Mouse (Mus musculus) liver, adult 2 months (tissue): ENCODE data around the gene Zfp423. TPM values are rescaled to one million over a fixed set of nuclear protein-coding genes. Genes with fewer than 3 reads are reported as not detected.

Experiments used
- DNase-seq: peaks from one replicate; pipeline ENCODE4 v3.0.0-alpha.2; 2011; ENCODE audit warnings: low read depth, low spot score; ENCODE audit errors: extremely low read depth
- H3K27ac ChIP-seq: fragments of 200-500 bp; replicated peaks from 2 replicates; pipeline ENCODE4 v1.5.1; 2012; ENCODE audit warnings: low read depth, mild to moderate bottlenecking, control low read depth, inconsistent platforms, low read length; ENCODE audit not compliant: insufficient read depth
- H3K27me3 ChIP-seq: fragments of 200-500 bp; 2 replicates; pipeline ENCODE4 v1.6.1; 2012; ENCODE audit warnings: mild to moderate bottlenecking, moderate library complexity, low read length, inconsistent platforms; ENCODE audit not compliant: control insufficient read depth, insufficient read depth
- H3K36me3 ChIP-seq: fragments of 200-500 bp; 2 replicates; pipeline ENCODE4 v1.6.1; 2012; ENCODE audit warnings: low read length, inconsistent platforms; ENCODE audit not compliant: control insufficient read depth, insufficient read depth
- H3K4me1 ChIP-seq: fragments of 200-500 bp; 2 replicates; pipeline ENCODE4 v1.6.1; 2011; ENCODE audit warnings: low read length; ENCODE audit not compliant: control insufficient read depth, insufficient read depth
- H3K4me3 ChIP-seq: fragments of 200-500 bp; 2 replicates; pipeline ENCODE4 v1.5.1; 2011; ENCODE audit warnings: low read depth, mild to moderate bottlenecking, control low read depth, low read length, moderate library complexity; ENCODE audit not compliant: insufficient read depth
- H3K79me2 ChIP-seq: fragments of 200-500 bp; 2 replicates; pipeline ENCODE4 v1.6.1; 2012; ENCODE audit warnings: inconsistent platforms, mild to moderate bottlenecking, low read length, moderate library complexity; ENCODE audit not compliant: control insufficient read depth, insufficient read depth
- H3K9ac ChIP-seq: fragments of 200-500 bp; 2 replicates; pipeline ENCODE4 v1.6.1; 2012; ENCODE audit warnings: low read depth, mild to moderate bottlenecking, control low read depth, inconsistent platforms, low read length
- CTCF ChIP-seq: fragments of 200-500 bp; IDR thresholded peaks from 2 replicates; pipeline ENCODE4 v1.5.1; 2011; ENCODE audit warnings: low read depth, low read length, control low read depth
- POLR2A ChIP-seq: fragments of 200-500 bp; IDR thresholded peaks from 2 replicates; pipeline ENCODE4 v1.6.1; 2011; ENCODE audit warnings: low read length, control low read depth; ENCODE audit not compliant: insufficient read depth; ENCODE audit errors: extremely low read depth
- WGBS: fragments of 180-500 bp; shearing (Covaris S2); methylation state at CpG from one replicate; pipeline ENCODE4 v1.1.7; 2018; 5-methylcytosine and 5-hydroxymethylcytosine counted together
- polyA plus RNA-seq: library from polyadenylated mRNA; depleted of rRNA; stranded (reverse); fragments of >200 nt; gene quantifications from 2 replicates; pipeline ENCODE4 v1.2.3, GENCODE M21; 2012
- total RNA-seq: library from RNA; depleted of rRNA; stranded (reverse); fragments of >200 nt; gene quantifications from 2 replicates; pipeline ENCODE4 v1.2.3, GENCODE M21; 2014

Zfp423 gene
- total and polyA plus RNA-seq, 2 experiments, result 0.18 to 0.31 TPM

DNA sequence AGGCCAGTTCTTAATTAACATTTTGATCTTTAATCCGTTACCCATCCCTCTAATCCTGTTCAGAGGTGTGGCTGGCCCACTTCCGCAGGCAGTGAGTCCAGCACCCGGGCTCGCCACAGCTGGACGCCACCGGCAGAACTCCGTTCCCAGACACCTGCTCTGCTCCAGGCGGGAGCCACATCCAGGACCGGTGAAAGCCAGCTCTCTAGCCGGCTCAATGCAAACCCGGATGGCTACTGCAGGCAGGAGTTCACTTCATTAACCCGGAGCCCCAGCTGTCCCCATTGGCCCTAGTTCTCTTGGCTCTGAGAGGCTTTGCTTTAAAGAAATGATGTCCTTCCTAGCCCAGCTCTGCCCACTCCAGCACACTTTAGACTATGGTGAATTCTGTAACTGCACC lies 71.4 kb downstream of the Zfp423 start:
- WGBS, result 76% methylated on average over 12 of the region's 12 CpGs

DNA sequence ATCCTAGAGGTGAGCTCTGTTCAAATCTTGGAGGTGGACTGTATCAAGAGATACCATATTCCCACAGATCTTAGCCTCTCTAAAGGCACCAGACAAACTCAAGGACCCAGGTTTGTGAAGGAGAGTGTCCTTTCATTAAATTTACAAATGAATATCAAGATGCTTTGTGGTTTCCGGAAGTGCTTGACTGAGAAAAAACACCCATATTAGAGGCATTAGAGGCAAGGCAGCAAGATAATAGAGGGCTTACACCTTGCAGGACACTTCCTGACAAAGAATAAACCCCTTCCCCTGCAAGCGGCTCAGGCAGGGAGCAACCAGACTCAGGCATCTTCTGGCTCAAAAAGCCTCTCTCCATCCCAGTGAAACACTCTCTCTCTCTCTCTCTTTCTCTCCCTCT lies 78.3 kb downstream of the Zfp423 start:
- Histone ChIP-seq H3K9ac (no peak overlapping the region), H3K79me2 (no peaks in the 10 kb centered on the region), H3K27me3 (no peaks in the 10 kb centered on the region), H3K4me3 (no peak overlapping the region), H3K4me1 (no peaks in the 10 kb centered on the region), H3K27ac (no peak overlapping the region), H3K36me3 (no peaks in the 10 kb centered on the region)
- TF ChIP-seq CTCF (no peak), POLR2A (no peak)
- WGBS, result 84% methylated on average over 2 of the region's 2 CpGs
- DNase-seq, result no peak

More for the DNA sequence above, 71.4 kb downstream of the Zfp423 start:
- no peak overlapping the region for H3K27ac ChIP-seq
- DNase-seq, result no peak
- no peaks in the 10 kb centered on the region for H3K4me1 ChIP-seq
- no peak overlapping the region for H3K4me3 ChIP-seq
- no peak overlapping the region for H3K9ac ChIP-seq
- H3K79me2 ChIP-seq, result no peaks in the 10 kb centered on the region
- no peaks in the 10 kb centered on the region for H3K27me3 ChIP-seq
- H3K36me3 ChIP-seq, result no peaks in the 10 kb centered on the region
- TF ChIP-seq POLR2A (no peak), CTCF (no peak)

DNA sequence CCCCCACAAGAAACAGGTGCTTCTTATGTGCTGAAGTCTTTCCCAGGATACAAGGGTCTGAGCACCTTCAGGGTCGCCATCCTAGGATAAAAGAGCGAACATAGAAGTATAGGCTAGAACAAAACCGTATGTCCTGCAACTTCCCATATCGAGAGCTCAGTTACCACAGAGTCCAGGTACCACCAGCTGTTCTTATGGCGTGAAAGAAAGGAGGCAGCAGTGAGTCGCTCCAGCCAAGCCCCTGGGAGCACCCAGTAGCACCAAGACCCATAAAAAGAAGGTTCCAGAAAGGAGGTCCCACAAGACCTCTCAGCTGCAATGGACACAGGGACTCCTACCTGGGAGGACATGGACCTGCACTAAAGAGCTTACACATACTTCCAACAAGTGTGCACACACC lies 83.5 kb downstream of the Zfp423 start:
- no peak for DNase-seq
- no peak overlapping the region for H3K9ac ChIP-seq
- H3K79me2 ChIP-seq, result no peaks in the 10 kb centered on the region
- H3K36me3 ChIP-seq, result no peaks in the 10 kb centered on the region
- 70% methylated on average over 6 of the region's 6 CpGs for WGBS
- H3K27me3 ChIP-seq, result no peaks in the 10 kb centered on the region
- H3K27ac ChIP-seq, result no peak overlapping the region
- TF ChIP-seq POLR2A (no peak), CTCF (no peak)
- no peaks in the 10 kb centered on the region for H3K4me1 ChIP-seq
- no peak overlapping the region for H3K4me3 ChIP-seq

DNA sequence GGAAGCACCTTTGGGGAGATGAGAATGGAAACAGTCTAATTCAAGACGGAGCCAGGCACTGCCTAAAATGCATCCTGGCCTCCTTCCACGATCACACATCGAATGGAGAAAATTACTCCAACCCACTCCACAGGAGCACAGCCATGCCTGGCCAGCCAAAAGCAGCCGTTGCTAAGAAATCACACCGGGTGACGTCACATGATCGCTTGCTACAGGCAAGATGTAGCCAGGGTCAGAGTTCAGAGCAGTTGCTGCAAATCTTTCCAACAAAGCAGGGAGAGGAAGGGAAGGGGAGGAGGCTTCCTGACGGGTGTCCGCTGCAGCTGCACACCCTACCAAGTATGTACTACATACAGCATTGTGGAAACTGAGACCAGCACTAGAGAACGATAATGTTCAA lies 83.9 kb downstream of the Zfp423 start:
- peak; percentile 23 for DNase-seq

DNA sequence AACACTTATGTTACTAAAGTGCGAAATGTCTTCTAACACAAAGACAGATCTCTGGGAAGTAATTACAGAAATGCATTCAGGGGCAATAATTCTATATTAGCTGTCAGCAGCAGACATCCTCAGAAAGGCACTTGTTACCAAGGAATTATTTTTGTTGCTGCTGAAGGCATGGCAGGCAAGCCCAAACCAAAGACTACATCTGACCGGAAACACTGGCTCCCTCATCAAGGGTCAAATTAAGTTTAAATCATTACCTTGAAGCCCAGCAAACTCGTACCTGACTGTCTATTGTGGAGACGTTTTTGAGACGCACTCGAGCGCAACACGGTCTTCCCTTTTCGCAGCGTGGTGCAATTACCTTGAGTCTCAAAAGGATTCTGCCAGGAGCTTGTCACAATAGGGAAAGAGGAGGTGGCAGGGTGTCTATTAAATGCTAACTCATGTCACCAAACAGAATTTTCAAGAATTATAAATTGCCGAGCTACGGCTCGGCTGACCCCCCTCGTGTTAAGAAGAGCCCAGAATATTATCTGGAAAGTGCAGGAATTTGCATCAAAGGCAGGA lies 86.3 kb downstream of the Zfp423 start:
- Histone ChIP-seq H3K27ac (no peak overlapping the region), H3K79me2 (no peaks in the 10 kb centered on the region), H3K4me3 (no peak overlapping the region), H3K27me3 (no peaks in the 10 kb centered on the region), H3K9ac (no peak overlapping the region), H3K4me1 (no peaks in the 10 kb centered on the region), H3K36me3 (no peaks in the 10 kb centered on the region)
- WGBS, result 81% methylated on average over 14 of the region's 14 CpGs
- DNase-seq, result no peak
- no peak for TF ChIP-seq POLR2A
- no peak for TF ChIP-seq CTCF

More for the DNA sequence above, 83.9 kb downstream of the Zfp423 start:
- Histone ChIP-seq H3K4me1 (no peaks in the 10 kb centered on the region), H3K36me3 (no peaks in the 10 kb centered on the region), H3K27ac (no peak overlapping the region), H3K4me3 (no peak overlapping the region), H3K27me3 (no peaks in the 10 kb centered on the region), H3K9ac (no peak overlapping the region), H3K79me2 (no peaks in the 10 kb centered on the region)
- WGBS, result 39% methylated on average over 10 of the region's 10 CpGs
- TF ChIP-seq POLR2A (no peak), CTCF (no peak)

DNA sequence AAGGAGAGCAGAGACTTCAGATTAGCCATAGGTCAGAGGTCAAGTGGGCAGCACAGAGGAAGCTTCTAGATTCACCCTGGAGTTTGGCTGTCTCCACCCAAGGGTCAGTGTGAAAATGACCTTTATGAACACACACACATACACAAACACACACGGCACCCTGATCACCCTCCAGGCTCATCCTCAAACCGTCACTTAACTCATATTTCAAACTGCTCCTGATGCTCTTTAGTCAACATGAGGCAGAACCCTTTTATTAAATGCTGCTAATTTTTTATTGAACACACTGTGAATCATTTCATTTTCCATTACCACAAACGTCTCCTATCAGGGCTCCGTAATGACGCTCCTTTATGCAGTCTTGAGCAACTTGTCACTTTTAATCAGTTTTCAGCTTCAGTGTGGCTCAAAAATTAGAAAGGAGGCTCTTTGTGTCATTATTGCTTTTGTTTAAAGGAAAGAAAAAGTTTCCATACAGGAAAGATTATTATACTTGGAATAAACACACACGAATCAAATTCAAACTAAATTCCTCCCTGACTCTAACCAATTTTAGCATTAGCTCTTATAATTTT lies 87.0 kb downstream of the Zfp423 start:
- Histone ChIP-seq H3K79me2 (no peaks in the 10 kb centered on the region), H3K27me3 (no peaks in the 10 kb centered on the region), H3K4me3 (no peak overlapping the region), H3K27ac (no peak overlapping the region), H3K4me1 (no peaks in the 10 kb centered on the region), H3K9ac (no peak overlapping the region), H3K36me3 (no peaks in the 10 kb centered on the region)
- DNase-seq, result no peak
- TF ChIP-seq CTCF, result no peak
- no peak for TF ChIP-seq POLR2A
- 80% methylated on average over 6 of the region's 6 CpGs for WGBS
